Mouse (Mus musculus): ENCODE data around the gene Dld. TPM values are rescaled to one million over a fixed set of nuclear protein-coding genes. Genes with fewer than 3 reads are reported as not detected.

The Dld gene
- polyA plus RNA-seq, 1 experiment from 2014 or later: 139 TPM

DNA sequence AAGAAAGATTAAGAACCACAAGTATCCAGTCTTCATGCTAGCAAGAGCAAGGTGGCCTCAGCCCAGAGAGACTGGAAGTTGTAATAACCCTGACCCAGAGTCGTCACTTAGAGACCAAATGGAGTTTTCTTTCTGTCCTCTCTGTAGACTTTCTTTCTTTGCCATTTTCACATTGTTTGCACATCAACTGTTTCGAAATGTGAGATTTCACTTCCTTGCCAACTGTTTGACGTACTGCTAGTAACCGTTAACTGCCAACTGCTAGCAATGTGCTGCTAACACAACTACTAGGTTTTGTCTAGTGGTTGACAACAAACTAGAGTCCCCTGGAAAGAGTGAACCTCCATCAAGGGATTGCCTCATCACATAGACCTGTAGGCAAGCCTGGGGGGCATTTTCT is 68.1 kb downstream of the Dld start:
- Histone ChIP-seq H3K4me2 (replicated peaks) (no peak overlapping the region), H3K27me3 (no peaks in the 10 kb centered on the region), H3K4me1 (no peaks in the 10 kb centered on the region), H3K9ac (no peak overlapping the region), H3K9me3 (replicated peaks) (no peaks in the 10 kb centered on the region), H3K4me3 (no peak overlapping the region), H3K27ac (no peak overlapping the region), H3K36me3 (0 out of 2 replicates have a peak, but pooled peaks cover 2% of the 10 kb centered on the region)
- no peak for ATAC-seq (ENCODE audit: low FRiP score)
- WGBS: 93% methylated on average over 4 of the region's 4 CpGs

- Histone ChIP-seq H3K27me3 (no peaks in the 10 kb centered on the region; the same call in 1 of the 2 replicates), H3K9ac (no peak overlapping the region), H3K4me3 (no peak overlapping the region), H3K27ac (no peak overlapping the region), H3K4me2 (replicated peaks) (no peak overlapping the region), H3K9me3 (replicated peaks) (no peaks in the 10 kb centered on the region), H3K36me3 (0 out of 2 replicates have a peak, but pooled peaks cover 2% of the 10 kb centered on the region), H3K4me1 (no peaks in the 10 kb centered on the region)
- WGBS: 89% methylated on average over 5 of the region's 5 CpGs
- no peak for ATAC-seq (ENCODE audit: low FRiP score)
Observed at GRCm38 (mm10) chr12:31282241-31282640, 69.0 kb downstream of the Dld start.

Other genes with a start within 250 kb of the Dld start
- not detected in 2 replicates for gene Gm6993, start 110.7 kb downstream of the Dld start, polyA plus RNA-seq (2016; fragmentation: Nextera tagmentation; extraction: Ambion mirVana)
- gene Lamb1, start 86.2 kb downstream of the Dld start, polyA plus RNA-seq (2016; fragmentation: Nextera tagmentation; extraction: Ambion mirVana): 33.7 and 41.5 TPM in 2 replicates
- gene Slc26a3, start 39.4 kb upstream of the Dld start, polyA plus RNA-seq (2016; fragmentation: Nextera tagmentation; extraction: Ambion mirVana): not detected in 2 replicates
- gene Cbll1, start 148.2 kb upstream of the Dld start, polyA plus RNA-seq (2016; fragmentation: Nextera tagmentation; extraction: Ambion mirVana): 15.9 and 18.1 TPM in 2 replicates
- 0.25 and 0.44 TPM in 2 replicates for gene Slc26a4, start 208.5 kb upstream of the Dld start, polyA plus RNA-seq (2016; fragmentation: Nextera tagmentation; extraction: Ambion mirVana)

Data from hindbrain, embryonic 12.5 days (tissue).